Mouse (Mus musculus) adrenal gland, postnatal 14 days (tissue): ENCODE results near the gene Tpt1. TPM values are rescaled to one million over a fixed set of nuclear protein-coding genes. Genes with fewer than 3 reads are reported as not detected.
"Not testable (repeated sequence)": the region's sequence is repeated elsewhere in the genome, so short reads cannot be mapped to it uniquely, and the experiment has no call there.

Experiments used
- DNase-seq: peaks from one replicate; pipeline ENCODE4 v3.0.0; 2021; ENCODE audit warnings: mixed read lengths
- total RNA-seq: library from RNA; stranded (reverse); gene quantifications from 2 replicates; pipeline ENCODE4 v1.2.3, GENCODE M21; 2021

Tpt1 gene
- total RNA-seq, 1 experiment from 2014 or later: 2,745 TPM

DNA sequence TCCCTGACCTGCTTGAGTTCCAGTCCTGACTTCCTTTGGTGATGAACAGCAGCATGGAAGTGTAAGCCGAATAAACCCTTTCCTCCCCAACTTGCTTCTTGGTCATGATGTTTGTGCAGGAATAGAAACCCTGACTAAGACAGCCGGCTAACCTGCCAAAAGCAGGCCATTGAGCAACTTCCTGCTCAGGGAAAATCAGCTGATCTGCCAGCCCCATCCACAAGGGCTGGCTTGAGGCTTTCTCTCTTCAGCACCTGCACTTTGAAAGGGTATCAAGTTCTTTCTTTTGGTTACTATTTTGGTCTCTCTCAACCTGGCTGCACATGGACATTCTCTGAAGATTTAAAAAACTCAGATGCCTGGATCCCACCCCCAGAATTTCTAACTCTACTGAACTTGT, 3.1 kb upstream of the Tpt1 start:
- peak; percentile 35 for DNase-seq

DNA sequence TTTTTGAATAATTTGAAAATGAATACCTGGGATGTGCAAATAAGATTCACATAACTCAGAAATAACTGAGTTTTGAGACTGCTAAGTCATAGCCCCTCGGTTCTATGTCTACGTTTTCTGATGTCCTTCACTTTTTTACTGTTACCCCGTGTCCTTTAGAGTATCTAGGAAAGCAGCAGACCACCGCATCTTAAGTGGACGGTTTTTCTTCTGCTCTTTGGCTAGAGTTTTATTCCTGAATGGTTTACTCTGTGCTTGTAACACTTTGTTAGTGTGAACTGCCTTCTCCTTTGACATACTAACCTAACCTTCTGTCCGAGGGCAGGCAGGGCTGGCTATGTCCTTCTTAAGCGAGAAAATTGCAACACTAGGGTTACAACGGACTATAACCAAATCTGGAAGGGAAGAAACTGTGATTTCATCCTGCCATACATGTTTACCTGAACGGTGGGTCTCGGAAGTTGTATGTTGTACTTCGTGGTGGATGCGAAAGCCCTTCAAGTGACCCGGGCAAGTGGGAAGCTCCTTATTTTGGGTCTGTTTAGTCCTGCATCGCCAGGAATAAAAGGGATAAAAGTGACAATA, 690 bp upstream of the Tpt1 start:
- DNase-seq: peak; percentile 35

GRCm38 (mm10) chr14:75845698-75846115, 814 bp downstream of the Tpt1 start:
- peak; percentile 94 for DNase-seq

DNA sequence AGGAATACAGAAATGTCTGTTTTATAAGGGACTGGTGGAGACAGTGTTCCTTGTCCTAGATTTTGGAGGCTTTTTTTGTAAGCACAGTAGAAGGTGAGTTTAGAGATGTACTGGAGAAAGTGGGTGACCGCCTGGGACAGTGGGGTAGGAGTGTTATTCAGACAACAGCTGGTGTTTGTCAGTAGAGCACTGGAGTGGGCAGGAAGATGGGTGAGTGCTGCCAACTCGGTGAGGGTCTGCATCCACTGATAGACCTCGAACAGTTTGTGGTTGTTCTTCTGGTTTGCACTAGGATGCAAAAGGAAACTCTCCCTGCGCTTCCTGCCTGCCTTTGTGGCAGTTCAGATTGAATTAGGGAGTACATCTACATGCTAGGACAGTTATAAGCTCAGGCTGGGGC, 2.8 kb downstream of the Tpt1 start:
- no peak for DNase-seq

DNA sequence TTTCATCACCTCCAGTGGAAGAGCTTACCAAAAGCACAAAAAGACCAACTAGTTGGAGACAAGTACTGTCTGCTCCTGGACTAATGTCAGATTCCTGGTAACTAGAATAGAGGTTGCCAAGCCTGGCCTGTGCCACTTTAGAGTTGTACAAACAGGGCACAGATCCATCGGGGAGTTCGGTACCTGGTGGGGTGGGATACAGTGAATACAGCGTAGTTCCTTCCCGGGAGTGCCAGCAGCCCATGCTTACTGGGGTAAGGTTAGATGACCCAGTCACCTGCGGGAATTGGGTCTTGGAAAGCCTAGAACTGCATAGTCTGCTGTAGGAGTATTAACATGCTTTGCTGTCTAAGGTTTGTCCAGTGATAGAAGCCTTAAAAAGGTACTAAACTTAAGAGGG, 3.6 kb downstream of the Tpt1 start:
- DNase-seq: no peak

DNA sequence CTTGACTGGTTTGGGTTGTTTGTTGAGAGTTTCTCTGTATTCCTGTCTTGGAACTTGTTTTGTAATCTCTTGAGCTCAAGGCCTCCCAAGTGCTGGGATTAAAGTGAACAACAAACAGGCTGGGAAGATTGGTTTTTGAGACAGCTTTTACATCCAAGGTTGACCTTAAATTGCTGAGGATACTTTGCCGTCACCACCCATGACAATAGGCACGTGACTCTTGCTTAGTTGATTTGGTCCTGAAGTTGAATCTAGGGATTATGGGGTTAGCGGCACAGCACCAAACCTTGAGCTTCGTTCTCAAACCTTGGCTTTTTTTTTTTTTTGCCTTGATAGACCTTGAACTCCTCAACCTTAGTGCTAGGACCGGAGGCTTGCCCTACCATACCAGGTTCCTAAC, 4.3 kb downstream of the Tpt1 start:
- DNase-seq: no peak

GRCm38 (mm10) chr14:75849842-75850568, 5.1 kb downstream of the Tpt1 start:
- DNase-seq: no peak

GRCm38 (mm10) chr14:75850819-75851218, 5.9 kb downstream of the Tpt1 start:
- no peak for DNase-seq

- DNase-seq: no peak
Measured at GRCm38 (mm10) chr14:75852016-75852415, 7.1 kb downstream of the Tpt1 start.

- DNase-seq: no peak
Measured at GRCm38 (mm10) chr14:75855263-75855992, 10.5 kb downstream of the Tpt1 start.

DNA sequence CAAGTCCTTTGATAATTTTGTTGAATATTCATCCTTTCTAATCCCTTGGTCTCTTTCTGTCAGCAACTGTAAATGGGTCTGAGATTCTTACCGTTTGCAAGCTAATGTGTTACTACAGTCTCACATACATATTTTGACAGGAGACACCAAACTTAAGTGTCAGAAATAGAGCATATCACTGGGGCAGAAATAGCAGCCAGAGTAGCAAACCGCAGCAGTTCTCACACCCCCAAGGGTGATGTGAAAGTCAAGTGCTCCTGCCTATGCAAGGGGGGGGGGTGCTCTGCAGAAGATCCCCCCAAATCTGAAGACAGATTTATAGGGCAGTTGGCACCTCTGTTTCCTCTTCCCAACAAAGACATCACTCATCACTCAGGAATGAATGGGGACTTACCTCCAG, 13.3 kb downstream of the Tpt1 start:
- DNase-seq: no peak

- DNase-seq: no peak
Measured at GRCm38 (mm10) chr14:75859619-75860018, 14.7 kb downstream of the Tpt1 start.

DNA sequence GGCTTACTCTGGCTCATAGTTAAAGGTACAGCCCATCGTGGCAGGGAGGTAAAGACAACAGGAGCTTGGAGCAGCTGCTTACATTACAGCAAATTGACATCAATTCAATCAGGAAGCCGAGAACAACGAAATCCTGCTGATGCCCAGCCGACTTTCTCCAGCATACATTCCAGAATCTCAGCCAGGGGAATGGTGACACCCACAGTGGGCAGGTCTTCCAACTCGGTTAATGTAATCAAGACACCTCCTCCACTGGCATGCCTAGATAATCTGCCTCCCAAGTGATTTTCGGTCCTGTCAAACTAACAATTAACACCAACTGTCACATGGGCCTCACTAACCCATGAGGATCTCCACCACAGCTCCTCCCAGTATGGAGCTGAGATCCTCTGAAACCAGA, 17.8 kb downstream of the Tpt1 start:
- DNase-seq: no peak

- peak; percentile 82 for DNase-seq
Measured at GRCm38 (mm10) chr14:75863549-75864409, 18.9 kb downstream of the Tpt1 start.

DNA sequence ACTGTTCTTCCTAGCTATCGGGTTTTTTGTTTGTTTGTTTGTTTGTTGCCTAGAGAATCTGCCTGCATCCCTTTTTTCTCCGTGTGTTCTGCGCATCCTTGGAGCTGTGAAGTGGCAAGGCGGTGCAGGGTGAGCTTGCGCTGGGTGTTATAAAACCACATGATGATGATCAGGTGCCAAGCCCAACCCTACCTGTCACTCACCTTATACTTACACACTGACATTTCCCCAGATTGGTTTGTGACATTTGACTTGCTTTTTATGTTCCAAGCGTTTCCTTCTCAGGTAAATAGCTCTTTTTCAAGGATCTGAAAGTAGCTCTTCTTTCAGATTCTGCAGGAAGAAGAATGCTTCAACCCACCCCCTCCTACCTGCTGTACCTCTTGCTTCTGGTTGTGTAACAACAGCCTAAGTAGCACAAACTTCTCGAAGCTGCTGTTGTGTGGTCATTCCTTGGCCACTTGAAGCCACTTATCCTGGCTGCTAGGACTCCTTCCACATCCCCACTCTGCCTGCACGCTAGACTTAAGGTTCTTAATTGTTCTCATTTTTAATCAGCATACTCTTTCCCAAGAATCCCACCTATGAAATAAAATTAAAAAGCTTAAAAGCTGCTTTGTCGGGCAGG, 21.9 kb downstream of the Tpt1 start:
- no peak for DNase-seq

- DNase-seq: not testable (repeated sequence)
Measured at GRCm38 (mm10) chr14:75868028-75868427, 23.1 kb downstream of the Tpt1 start.

GRCm38 (mm10) chr14:75869769-75870363, 25.0 kb downstream of the Tpt1 start:
- no peak for DNase-seq

GRCm38 (mm10) chr14:75870631-75871030, 25.7 kb downstream of the Tpt1 start:
- peak; percentile 66 for DNase-seq

GRCm38 (mm10) chr14:75871111-75871510, 26.2 kb downstream of the Tpt1 start:
- DNase-seq: no peak

GRCm38 (mm10) chr14:75871750-75872149, 26.9 kb downstream of the Tpt1 start:
- DNase-seq: no peak

GRCm38 (mm10) chr14:75873612-75874011, 28.7 kb downstream of the Tpt1 start:
- DNase-seq: peak; percentile 58
